Mouse (Mus musculus) intestine, embryonic 15.5 days (tissue): ENCODE data around the gene Chst10. TPM values are rescaled to one million over a fixed set of nuclear protein-coding genes. Genes with fewer than 3 reads are reported as not detected.

ENCODE experiments used
- ATAC-seq: fragments of 200-750 bp; cut with Nextera tagmentation; 2 replicates; pipeline ENCODE4 v1.8.0; 2017; ENCODE audit warnings: moderate TSS enrichment, moderate library complexity
- H3K27ac ChIP-seq: fragments of 300-500 bp; sonication (generic); 2 replicates; pipeline ENCODE4 v1.5.1; 2015; ENCODE audit warnings: mild to moderate bottlenecking, inconsistent platforms
- H3K27me3 ChIP-seq: fragments of 300-500 bp; sonication (generic); replicated peaks from 2 replicates; pipeline ENCODE4 v1.6.1; 2015; ENCODE audit warnings: inconsistent platforms
- H3K36me3 ChIP-seq: fragments of 300-500 bp; sonication (generic); 2 replicates; pipeline ENCODE4 v1.6.1; 2015; ENCODE audit warnings: inconsistent platforms
- H3K4me1 ChIP-seq: fragments of 300-500 bp; sonication (generic); replicated peaks from 2 replicates; pipeline ENCODE4 v1.6.1; 2015; ENCODE audit warnings: inconsistent platforms
- H3K4me2 ChIP-seq: fragments of 300-500 bp; sonication (generic); replicated peaks from 2 replicates; pipeline ENCODE4 v1.6.1; 2015; ENCODE audit warnings: mild to moderate bottlenecking, inconsistent platforms
- H3K4me3 ChIP-seq: fragments of 300-500 bp; sonication (generic); replicated peaks from 2 replicates; pipeline ENCODE4 v1.5.1; 2015; ENCODE audit warnings: inconsistent platforms
- H3K9ac ChIP-seq: fragments of 300-500 bp; sonication (generic); 2 replicates; pipeline ENCODE4 v1.6.1; 2015; ENCODE audit warnings: inconsistent platforms
- H3K9me3 ChIP-seq: fragments of 300-500 bp; sonication (generic); 2 replicates; pipeline ENCODE4 v1.6.1; 2016; ENCODE audit warnings: inconsistent platforms
- WGBS: fragments of 180-500 bp; shearing (Covaris S2); methylation state at CpG from one replicate; pipeline ENCODE4 v1.1.7; 2015; 5-methylcytosine and 5-hydroxymethylcytosine counted together
- polyA plus RNA-seq: library from polyadenylated mRNA; unstranded; fragments of >200 nt; fragmentation: Nextera tagmentation; extraction: Ambion mirVana; gene quantifications from 2 replicates; pipeline ENCODE4 v1.2.1, GENCODE M21; 2015

Chst10 gene
- polyA plus RNA-seq, 1 experiment from 2014 or later, result 3.9 TPM

GRCm38 (mm10) chr1:38835568-38836476 lies 62.1 kb downstream of the Chst10 start:
- Histone ChIP-seq H3K36me3 (no peaks in the 10 kb centered on the region), H3K9me3 (no peaks in the 10 kb centered on the region), H3K4me2 (peak overlapping the region; percentile 97), H3K27me3 (peaks cover 11% of the 10 kb centered on the region), H3K9ac (peak overlapping the region; percentile 64), H3K4me1 (peaks cover 4% of the 10 kb centered on the region; the same call in 1 of the 2 replicates), H3K4me3 (peak overlapping the region; percentile 59), H3K27ac (0 out of 2 replicates have a peak overlapping the region, but pooled peaks have one; percentile 36)
- ATAC-seq, result peak; percentile 85
- 2% methylated on average over 96 of the region's 103 CpGs for WGBS

GRCm38 (mm10) chr1:38834899-38835298 lies 63.1 kb downstream of the Chst10 start:
- H3K4me2 ChIP-seq, result peak overlapping the region; percentile 97

GRCm38 (mm10) chr1:38824926-38825325 lies 73.0 kb downstream of the Chst10 start:
- H3K9ac ChIP-seq, result no peak overlapping the region
- H3K9me3 ChIP-seq, result no peaks in the 10 kb centered on the region
- no peak overlapping the region for H3K4me3 ChIP-seq
- no peaks in the 10 kb centered on the region for H3K27me3 ChIP-seq
- WGBS, result 75% methylated on average over 2 of the region's 2 CpGs
- ATAC-seq, result no peak
- H3K27ac ChIP-seq, result no peak overlapping the region
- H3K4me2 ChIP-seq, result no peak overlapping the region
- H3K4me1 ChIP-seq, result no peaks in the 10 kb centered on the region
- H3K36me3 ChIP-seq, result no peaks in the 10 kb centered on the region

More at GRCm38 (mm10) chr1:38834899-38835298, 63.1 kb downstream of the Chst10 start:
- no peak overlapping the region for H3K4me3 ChIP-seq
- no peaks in the 10 kb centered on the region for H3K9me3 ChIP-seq
- whole genome bisulfite sequencing, result 41% methylated on average over 3 of the region's 3 CpGs
- peaks cover 4% of the 10 kb centered on the region; the same call in 1 of the 2 replicates for H3K4me1 ChIP-seq
- peaks cover 11% of the 10 kb centered on the region for H3K27me3 ChIP-seq
- no peak for ATAC-seq
- no peak overlapping the region for H3K9ac ChIP-seq
- H3K27ac ChIP-seq, result no peak overlapping the region
- H3K36me3 ChIP-seq, result no peaks in the 10 kb centered on the region

DNA sequence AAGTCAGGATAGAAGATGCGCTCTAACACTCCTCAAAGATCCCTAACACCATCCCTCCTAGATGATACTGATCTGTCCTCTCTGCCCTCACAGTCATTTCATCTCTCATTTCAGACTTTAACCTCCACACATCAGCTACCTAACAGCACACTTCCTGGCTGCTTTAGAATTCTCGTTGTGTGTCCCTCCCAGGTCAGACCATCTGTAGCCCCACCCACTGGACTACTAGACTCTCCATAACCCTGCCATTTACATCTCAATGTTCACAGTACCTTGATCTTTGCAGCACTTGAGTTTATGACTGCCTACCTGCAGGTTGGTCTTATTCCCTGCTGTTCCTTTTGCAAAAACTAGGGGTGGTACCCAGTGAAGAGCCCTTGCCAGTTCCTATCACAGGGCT lies 74.1 kb downstream of the Chst10 start:
- Histone ChIP-seq H3K27me3 (no peaks in the 10 kb centered on the region), H3K4me3 (no peak overlapping the region), H3K4me2 (no peak overlapping the region), H3K27ac (no peak overlapping the region), H3K36me3 (no peaks in the 10 kb centered on the region), H3K9me3 (no peaks in the 10 kb centered on the region), H3K4me1 (no peaks in the 10 kb centered on the region), H3K9ac (no peak overlapping the region)
- peak; percentile 59; the same call in 1 of the 2 replicates for ATAC-seq
- WGBS, result 52% methylated on average over 2 of the region's 2 CpGs

- no peaks in the 10 kb centered on the region for H3K36me3 ChIP-seq
- no peak for ATAC-seq
- H3K27ac ChIP-seq, result no peak overlapping the region
- no peak overlapping the region for H3K4me3 ChIP-seq
- no peaks in the 10 kb centered on the region for H3K9me3 ChIP-seq
- no peaks in the 10 kb centered on the region for H3K27me3 ChIP-seq
- no peak overlapping the region for H3K9ac ChIP-seq
- H3K4me2 ChIP-seq, result no peak overlapping the region
- H3K4me1 ChIP-seq, result peaks cover 6% of the 10 kb centered on the region; the same call in 1 of the 2 replicates
Observed at GRCm38 (mm10) chr1:38819691-38820090, 78.3 kb downstream of the Chst10 start.

GRCm38 (mm10) chr1:38817671-38818070 lies 80.3 kb downstream of the Chst10 start:
- ATAC-seq, result no peak
- no peak overlapping the region for H3K9ac ChIP-seq

DNA sequence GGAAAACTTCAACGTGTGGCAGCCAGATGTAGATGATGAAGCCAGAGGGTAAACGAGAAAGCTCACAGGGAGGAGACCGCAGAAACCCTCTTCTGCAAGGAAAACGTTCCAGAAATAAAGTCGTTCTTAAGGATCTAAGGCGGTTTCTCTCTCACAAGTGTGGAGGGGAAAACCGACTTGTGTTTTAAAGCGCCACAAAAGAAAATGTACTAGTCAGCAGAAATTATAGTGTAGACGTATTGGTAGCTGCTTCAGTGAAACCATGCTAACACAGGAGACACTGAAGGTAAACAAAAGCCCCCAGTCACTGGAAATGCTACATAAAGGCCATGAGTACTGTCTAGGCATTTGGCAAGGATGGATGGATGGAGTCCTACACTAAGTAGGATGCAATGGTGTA lies 80.7 kb downstream of the Chst10 start:
- Histone ChIP-seq H3K4me3 (no peak overlapping the region), H3K9ac (no peak overlapping the region), H3K27me3 (no peaks in the 10 kb centered on the region), H3K4me2 (no peak overlapping the region), H3K9me3 (no peaks in the 10 kb centered on the region), H3K36me3 (no peaks in the 10 kb centered on the region), H3K4me1 (peaks cover 6% of the 10 kb centered on the region; the same call in 1 of the 2 replicates), H3K27ac (no peak overlapping the region)
- no peak for ATAC-seq
- WGBS, result 58% methylated on average over 9 of the region's 9 CpGs

More at GRCm38 (mm10) chr1:38817671-38818070, 80.3 kb downstream of the Chst10 start:
- Histone ChIP-seq H3K9me3 (no peaks in the 10 kb centered on the region), H3K27me3 (no peaks in the 10 kb centered on the region), H3K4me2 (no peak overlapping the region), H3K4me1 (peaks cover 6% of the 10 kb centered on the region; the same call in 1 of the 2 replicates), H3K4me3 (no peak overlapping the region), H3K27ac (no peak overlapping the region), H3K36me3 (no peaks in the 10 kb centered on the region)
- 80% methylated on average over 3 of the region's 3 CpGs for WGBS

- Histone ChIP-seq H3K27ac (no peak overlapping the region), H3K4me1 (peaks cover 6% of the 10 kb centered on the region; the same call in 1 of the 2 replicates), H3K4me2 (no peak overlapping the region), H3K4me3 (no peak overlapping the region), H3K9ac (no peak overlapping the region), H3K9me3 (no peaks in the 10 kb centered on the region), H3K27me3 (no peaks in the 10 kb centered on the region), H3K36me3 (no peaks in the 10 kb centered on the region)
- ATAC-seq, result no peak
- WGBS, result 50% methylated on average over 4 of the region's 4 CpGs
Observed at GRCm38 (mm10) chr1:38816306-38816705, 81.7 kb downstream of the Chst10 start.

Other genes with a start within 250 kb of the Chst10 start
- gene Aff3, start 233.2 kb downstream of the Chst10 start, polyA plus RNA-seq, result 8.5 and 9.3 TPM in 2 replicates
- 1.1 and 1.2 TPM in 2 replicates for gene Lonrf2, start 61.5 kb downstream of the Chst10 start, polyA plus RNA-seq
- gene Nms, start 41.0 kb upstream of the Chst10 start, polyA plus RNA-seq, result not detected in 2 replicates
- gene Pdcl3, start 87.4 kb upstream of the Chst10 start, polyA plus RNA-seq, result 160 and 175 TPM in 2 replicates